Mouse (Mus musculus) lung, postnatal 10 days (tissue): ENCODE results near the gene Fam178b.

ENCODE experiments used
- DNase-seq: peaks from one replicate; pipeline ENCODE4 v3.0.0; 2021

Gene Fam178b

GRCm38 (mm10) chr1:36582211-36582610 lies 100.8 kb downstream of the Fam178b start:
- no peak for DNase-seq

GRCm38 (mm10) chr1:36581260-36581659 lies 101.7 kb downstream of the Fam178b start:
- no peak for DNase-seq

GRCm38 (mm10) chr1:36580384-36581207 lies 102.4 kb downstream of the Fam178b start:
- peak; percentile 84 for DNase-seq

GRCm38 (mm10) chr1:36579974-36580383 lies 103.0 kb downstream of the Fam178b start:
- no peak for DNase-seq

- no peak for DNase-seq
Observed at GRCm38 (mm10) chr1:36576991-36577675, 105.8 kb downstream of the Fam178b start.

- DNase-seq: no peak
Observed at GRCm38 (mm10) chr1:36575347-36575746, 107.6 kb downstream of the Fam178b start.

- DNase-seq: no peak
Observed at GRCm38 (mm10) chr1:36574196-36574955, 108.6 kb downstream of the Fam178b start.

GRCm38 (mm10) chr1:36573524-36573923 lies 109.5 kb downstream of the Fam178b start:
- no peak for DNase-seq

- no peak for DNase-seq
Observed at GRCm38 (mm10) chr1:36572709-36573108, 110.3 kb downstream of the Fam178b start.

GRCm38 (mm10) chr1:36572140-36572700 lies 110.8 kb downstream of the Fam178b start:
- no peak for DNase-seq

GRCm38 (mm10) chr1:36571627-36572026 lies 111.4 kb downstream of the Fam178b start:
- peak; percentile 85 for DNase-seq

GRCm38 (mm10) chr1:36570320-36570719 lies 112.7 kb downstream of the Fam178b start:
- no peak for DNase-seq

- DNase-seq: peak; percentile 49
Observed at GRCm38 (mm10) chr1:36569694-36570276, 113.2 kb downstream of the Fam178b start.

GRCm38 (mm10) chr1:36568776-36569175 lies 114.2 kb downstream of the Fam178b start:
- no peak for DNase-seq

GRCm38 (mm10) chr1:36567818-36568603 lies 115.0 kb downstream of the Fam178b start:
- peak; percentile 44 for DNase-seq

GRCm38 (mm10) chr1:36566425-36566824 lies 116.6 kb downstream of the Fam178b start:
- DNase-seq: no peak

GRCm38 (mm10) chr1:36564101-36564500 lies 118.9 kb downstream of the Fam178b start:
- no peak for DNase-seq

- no peak for DNase-seq
Observed at GRCm38 (mm10) chr1:36563632-36564031, 119.4 kb downstream of the Fam178b start.

GRCm38 (mm10) chr1:36563197-36563596 lies 119.8 kb downstream of the Fam178b start:
- DNase-seq: peak; percentile 36

GRCm38 (mm10) chr1:36562388-36562787 lies 120.6 kb downstream of the Fam178b start:
- no peak for DNase-seq

GRCm38 (mm10) chr1:36560903-36561302 lies 122.1 kb downstream of the Fam178b start:
- peak; percentile 48 for DNase-seq

- no peak for DNase-seq
Observed at GRCm38 (mm10) chr1:36559888-36560287, 123.1 kb downstream of the Fam178b start.
